Mouse (Mus musculus) heart, postnatal 0 days (tissue): ENCODE data around the gene Ablim1.

Experiments used
- CTCF ChIP-seq: IDR thresholded peaks from 2 replicates; pipeline ENCODE4 v1.5.1; 2016; ENCODE audit warnings: antibody characterized with exemption, control low read depth, low read depth
- EP300 ChIP-seq: IDR thresholded peaks from 2 replicates; pipeline ENCODE4 v1.6.1; 2016; ENCODE audit warnings: antibody characterized with exemption, low read depth

- TF ChIP-seq CTCF (no peak), EP300 (no peak)
These were observed 21.0 kb downstream of the Ablim1 start for GRCm38 (mm10) chr19:57293737-57294136.
